Comparison of ENCODE assay signal across 8 mouse cellular contexts in genomic region chr3:99253497-99254451, GRCm38 (mm10). TPM values are rescaled to one million over a fixed set of nuclear protein-coding genes. Genes with fewer than 3 reads are reported as not detected.
A peak's percentile ranks its signal among the peaks of the same experiment; 100 is the strongest.
DNase-seq lines count a peak whose midpoint lies in the region; ATAC-seq and TF ChIP-seq lines count a peak whose summit lies in the region.

No protein-coding gene starts in this region.

- ATAC-seq in lung, embryonic 14.5 days (ENCODE audit: insufficient read depth), result peak; percentile 66
- peak; percentile 38 for ATAC-seq in midbrain, embryonic 14.5 days (ENCODE audit: low FRiP score, low TSS enrichment)

- no peak for TF ChIP-seq CTCF in lung, embryonic 14.5 days (IDR thresholded peaks at IDR 0.05; ENCODE audit: low read depth)
- TF ChIP-seq CTCF in brain, embryonic 14.5 days (IDR thresholded peaks at IDR 0.05; ENCODE audit: borderline replicate concordance, extremely low read depth, insufficient read depth, insufficient read length), result no peak

- peak overlapping the region; percentile 41 for H3K4me3 ChIP-seq in lung, embryonic 14.5 days (ENCODE audit: low read depth, low read length)
- H3K4me3 ChIP-seq in midbrain, embryonic 14.5 days (replicated peaks; ENCODE audit: low read depth, low read length), result peak overlapping the region; percentile 27

- H3K4me1 ChIP-seq in lung, embryonic 14.5 days (ENCODE audit: insufficient read depth), result no peaks in the 10 kb centered on the region
- 0 out of 2 replicates have a peak, but pooled peaks cover 8% of the 10 kb centered on the region for H3K4me1 ChIP-seq in midbrain, embryonic 14.5 days (ENCODE audit: control insufficient read depth, insufficient read depth, low read length)

- under 1% methylated on average over 73 of the region's 73 CpGs for WGBS in lung, embryonic 14.5 days
- WGBS in midbrain, embryonic 14.5 days, result under 1% methylated on average over 73 of the region's 73 CpGs

- TF ChIP-seq POLR2A in brain, embryonic 14.5 days (IDR thresholded peaks at IDR 0.05; ENCODE audit: borderline replicate concordance, extremely low read depth, insufficient read depth, insufficient read length, poor library complexity, severe bottlenecking), result no peak

- peak overlapping the region; percentile 78 for H3K4me2 ChIP-seq in lung, embryonic 14.5 days
- H3K4me2 ChIP-seq in midbrain, embryonic 14.5 days (ENCODE audit: low read length), result peak overlapping the region; percentile 51

- H3K36me3 ChIP-seq in lung, embryonic 14.5 days (ENCODE audit: insufficient read depth), result no peaks in the 10 kb centered on the region
- H3K36me3 ChIP-seq in midbrain, embryonic 14.5 days (ENCODE audit: control insufficient read depth, insufficient read depth, low read length), result no peaks in the 10 kb centered on the region

- no peaks in the 10 kb centered on the region for H3K9me3 ChIP-seq in lung, embryonic 14.5 days (ENCODE audit: low read depth, low read length)
- no peaks in the 10 kb centered on the region for H3K9me3 ChIP-seq in midbrain, embryonic 14.5 days (ENCODE audit: control insufficient read depth, low read length)

- H3K9ac ChIP-seq in lung, embryonic 14.5 days, result peak overlapping the region; percentile 18; the same call in 1 of the 2 replicates
- H3K9ac ChIP-seq in midbrain, embryonic 14.5 days (replicated peaks; ENCODE audit: low read length), result 0 out of 2 replicates have a peak overlapping the region, but pooled peaks have one; percentile 9

- peaks cover 100% of the 10 kb centered on the region for H3K27me3 ChIP-seq in lung, embryonic 14.5 days (ENCODE audit: insufficient read depth, low read length)
- peaks cover 96% of the 10 kb centered on the region for H3K27me3 ChIP-seq in midbrain, embryonic 14.5 days (ENCODE audit: control insufficient read depth, insufficient read depth, low read length)

- DNase-seq in lung, embryonic 14.5 days, result peak; percentile 63
- no peak for DNase-seq in lung, postnatal 14 days
- DNase-seq in brain, embryonic 14.5 days (ENCODE audit: low read depth), result peak; percentile 64
- DNase-seq in gastrocnemius, postnatal 4 days (ENCODE audit: low spot score in 2 of 2), result peak; percentile 67 to 82
- peak; percentile 20 to 39 for DNase-seq in kidney, postnatal 36 days
- peak; percentile 70 for DNase-seq in midbrain, embryonic 14.5 days
- DNase-seq in left cerebral cortex, adult 11 months (ENCODE audit: low spot score), result no peak
- DNase-seq in layer of hippocampus, adult 8-10 months (ENCODE audit: low spot score in 2 of 2), result no peak

- no peak overlapping the region for H3K27ac ChIP-seq in lung, embryonic 14.5 days (ENCODE audit: low read depth)
- no peak overlapping the region for H3K27ac ChIP-seq in midbrain, embryonic 14.5 days (replicated peaks; ENCODE audit: low read depth, low read length)

RNA-seq across cellular contexts. Expression of gene Tbx15, which starts 13.6 kb away (rescaled TPM):
- polyA plus RNA-seq in lung, embryonic 14.5 days (2014; fragmentation: Nextera tagmentation; extraction: Ambion mirVana), result 0.05 and 0.28 TPM in 2 replicates
- polyA plus RNA-seq in brain, embryonic 14.5 days (2012; rRNA removed), result 3.1 and 4.2 TPM in 2 replicates
- total RNA-seq in gastrocnemius, postnatal 4 days (2021), result 100 to 1,000 TPM; 111 to 117 TPM
- polyA plus RNA-seq in midbrain, embryonic 14.5 days (2014; fragmentation: Nextera tagmentation; extraction: Ambion mirVana), result 0.13 and 0.92 TPM in 2 replicates
- total RNA-seq in layer of hippocampus, adult 8-10 months (2022), result 1 to 10 TPM in 1 of 4 experiments, under 1 TPM in 3; 0.47 to 1.8 (median 0.61) TPM

Comparison
In these comparisons a context has a peak if more than half of its experiments do, and no peak if none do; other contexts are left out.
1. DNase-seq: peak in lung, embryonic 14.5 days (single experiment), brain, embryonic 14.5 days (single experiment), gastrocnemius, postnatal 4 days (2 of 2), kidney, postnatal 36 days (2 of 2) and midbrain, embryonic 14.5 days (single experiment); none in lung, postnatal 14 days (single experiment), left cerebral cortex, adult 11 months (single experiment) and layer of hippocampus, adult 8-10 months (0 of 2).